Mouse (Mus musculus) thymus, adult 18-20 months (tissue): Measurements from ENCODE around the gene Tipin.
A peak's percentile ranks its signal among the peaks of the same experiment; 100 is the strongest.
"Not testable (repeated sequence)": the region's sequence is repeated elsewhere in the genome, so short reads cannot be mapped to it uniquely, and the experiment has no call there.

Experiments used
- DNase-seq, 2 experiments: peaks; one replicate each; pipeline ENCODE4 v3.0.0; 2022; ENCODE audit warnings: mixed read lengths in 2 of 2

The Tipin gene

GRCm38 (mm10) chr9:64272611-64273010 is 8.8 kb upstream of the Tipin start:
- no peak for DNase-seq

DNA sequence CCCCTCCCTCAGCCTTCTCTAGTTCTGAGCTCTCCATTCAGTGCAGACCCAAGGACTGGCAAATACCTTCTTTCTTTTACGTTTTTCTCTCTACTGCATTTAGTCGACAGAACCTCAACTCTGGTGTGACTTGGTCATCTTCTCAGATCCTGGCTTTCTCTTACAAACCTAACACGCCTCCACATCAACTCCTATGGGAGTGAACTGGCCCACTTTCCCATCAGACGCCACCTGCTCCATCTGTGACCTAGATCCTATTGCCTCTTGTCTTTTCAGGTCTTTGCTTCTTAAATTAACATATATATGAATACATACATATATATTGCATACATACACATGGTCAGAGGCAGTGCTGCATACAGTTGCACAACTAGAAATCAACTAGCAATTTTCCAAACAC is 7.6 kb upstream of the Tipin start:
- DNase-seq = no peak

DNA sequence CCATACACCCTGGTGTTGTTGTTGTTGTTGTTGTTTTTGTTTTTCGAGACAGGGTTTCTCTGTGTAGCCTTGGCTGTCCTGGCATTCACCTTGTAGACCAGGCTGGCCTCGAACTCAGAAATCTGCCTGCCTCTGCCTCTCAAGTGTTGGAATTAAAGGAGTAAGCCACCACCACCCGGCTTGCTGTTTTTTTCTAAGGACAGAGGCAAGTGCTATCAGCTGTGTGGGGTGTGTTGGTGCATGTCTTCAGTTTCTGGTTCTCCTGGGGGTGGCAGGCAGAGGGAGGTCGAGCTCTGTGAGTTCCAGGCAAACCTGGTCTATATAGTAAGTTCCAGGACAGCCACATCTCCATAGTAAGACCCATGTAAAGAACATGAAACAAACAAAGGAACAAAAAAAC is 7.1 kb upstream of the Tipin start:
- no peak for DNase-seq

DNA sequence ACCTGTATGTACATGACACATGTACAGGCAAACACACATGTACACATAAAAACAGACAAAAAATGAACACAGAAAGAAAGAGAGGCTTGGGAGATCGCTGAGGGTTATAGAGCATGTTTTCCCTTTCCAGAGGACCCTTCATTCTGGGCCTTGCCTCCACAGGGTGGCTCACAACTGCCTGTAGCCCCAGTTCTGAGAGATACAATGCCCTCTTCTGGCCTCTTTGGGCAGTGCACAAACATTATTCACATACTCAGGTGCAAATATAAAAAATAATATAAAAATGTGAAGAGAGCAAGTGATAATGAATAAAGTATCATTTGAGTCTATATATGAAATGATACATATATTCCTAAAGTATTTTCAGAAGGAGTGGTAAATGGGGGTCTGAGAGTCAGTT is 6.5 kb upstream of the Tipin start:
- DNase-seq = no peak

- peak; percentile 24 to 41 for DNase-seq
Observed at GRCm38 (mm10) chr9:64277706-64278105, 3.7 kb upstream of the Tipin start.

- no peak for DNase-seq
Observed at GRCm38 (mm10) chr9:64278665-64279310, 2.6 kb upstream of the Tipin start.

- DNase-seq = no peak
Observed at GRCm38 (mm10) chr9:64281781-64282178, 399 bp downstream of the Tipin start.

- no peak for DNase-seq
Observed at GRCm38 (mm10) chr9:64282404-64282987, 1.1 kb downstream of the Tipin start.

DNA sequence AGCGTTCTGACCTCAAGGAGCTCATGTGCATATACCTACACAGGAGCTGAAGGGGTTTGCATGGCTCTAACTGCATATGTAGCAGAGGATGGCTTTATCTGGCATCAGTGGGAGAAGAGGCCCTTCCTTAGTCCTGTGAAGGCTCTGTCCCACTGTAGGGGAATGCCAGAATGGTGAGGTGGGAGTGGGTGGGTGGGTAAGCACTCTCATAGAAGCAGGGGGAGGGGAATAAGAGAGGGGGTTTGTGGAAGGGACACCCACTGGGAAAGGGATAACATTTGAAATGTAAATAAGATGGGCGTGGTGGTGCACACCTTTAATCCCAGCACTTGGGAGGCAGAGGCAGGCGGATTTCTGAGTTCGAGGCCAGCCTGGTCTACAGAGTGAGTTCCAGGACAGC is 21.7 kb downstream of the Tipin start:
- not testable (repeated sequence) for DNase-seq

GRCm38 (mm10) chr9:64306476-64307312 is 25.3 kb downstream of the Tipin start:
- no peak for DNase-seq

GRCm38 (mm10) chr9:64310996-64311785 is 29.8 kb downstream of the Tipin start:
- DNase-seq = no peak

DNA sequence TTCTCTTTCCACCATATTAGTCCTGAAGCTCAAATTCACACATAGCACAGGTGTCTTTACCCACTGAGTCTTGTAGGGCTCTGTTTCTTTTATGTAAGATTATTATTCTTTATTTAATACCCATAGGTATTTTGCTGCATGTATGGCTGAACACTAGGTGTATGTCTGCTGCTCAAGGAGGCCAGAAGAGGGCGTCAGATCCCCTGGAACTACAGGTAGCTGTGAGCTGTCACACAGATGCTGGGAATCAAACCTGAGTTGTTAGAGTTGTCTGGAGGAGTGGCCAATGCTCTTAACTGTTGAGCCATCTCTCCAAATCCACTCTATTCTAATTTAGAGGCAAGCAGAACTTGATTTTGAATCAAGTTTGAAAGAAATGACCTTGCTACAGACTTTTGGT is 30.7 kb downstream of the Tipin start:
- DNase-seq = no peak

DNA sequence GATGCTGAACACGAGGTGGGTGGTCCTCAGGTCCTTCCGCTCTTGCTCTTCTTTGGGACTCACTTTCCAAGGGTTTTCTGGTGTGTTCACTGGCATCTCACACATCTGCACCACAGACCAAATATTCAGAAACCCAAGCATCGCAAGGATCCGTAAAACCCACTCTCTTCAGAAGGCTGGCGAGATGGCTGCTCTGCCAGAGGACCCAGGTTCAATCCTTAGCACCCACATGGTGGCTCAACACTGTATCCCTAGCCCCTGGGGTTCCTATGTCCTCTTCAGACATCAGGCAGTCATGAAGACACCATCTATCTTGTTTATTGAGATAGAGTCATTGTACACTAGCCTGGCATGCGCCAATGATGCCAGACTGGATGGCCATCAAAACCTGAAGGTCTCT is 33.3 kb downstream of the Tipin start:
- no peak for DNase-seq

- no peak for DNase-seq
Observed at GRCm38 (mm10) chr9:64316986-64317385, 35.6 kb downstream of the Tipin start.

DNA sequence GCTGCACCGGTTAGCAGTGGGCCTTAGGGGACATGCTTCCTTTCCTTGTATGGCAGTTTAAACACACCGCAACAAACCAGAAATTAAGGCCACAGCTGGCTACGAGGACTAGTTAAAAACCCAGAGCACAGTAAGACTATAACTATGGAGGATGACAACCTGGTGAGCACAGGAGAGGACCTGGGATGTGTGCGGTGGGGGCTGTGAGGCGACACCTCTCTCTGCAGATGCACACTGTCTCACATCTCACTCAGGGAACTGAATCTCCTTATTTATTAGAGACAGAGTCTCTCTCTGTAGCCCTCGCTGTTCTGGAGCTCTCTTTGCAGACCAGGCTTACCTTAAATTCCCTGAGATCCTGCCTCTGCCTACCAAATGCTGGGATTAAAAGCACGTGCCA is 42.6 kb downstream of the Tipin start:
- DNase-seq = no peak

- DNase-seq = no peak
Observed at GRCm38 (mm10) chr9:64335825-64336224, 54.4 kb downstream of the Tipin start.

- DNase-seq = no peak
Observed at GRCm38 (mm10) chr9:64339361-64339760, 58.0 kb downstream of the Tipin start.

- DNase-seq = peak; percentile 43
Observed at GRCm38 (mm10) chr9:64340351-64341253, 59.2 kb downstream of the Tipin start.

DNA sequence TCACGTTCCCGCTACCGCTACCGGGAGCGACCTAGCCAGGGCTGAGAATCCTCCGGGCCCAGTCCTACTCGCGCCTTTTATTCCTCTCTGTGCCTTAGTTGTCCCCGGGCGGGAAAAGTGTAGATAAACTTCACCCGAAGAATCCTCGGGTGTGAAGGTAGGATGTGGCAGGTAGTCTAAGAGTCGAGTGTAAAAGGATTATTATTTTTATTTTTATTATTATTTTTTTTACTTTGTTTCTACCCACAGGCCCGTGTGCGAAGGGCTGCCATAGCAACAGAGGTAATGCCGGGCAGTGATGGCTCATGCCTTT is 59.8 kb downstream of the Tipin start, which contains the start of gene Dis3l:
Gene Dis3l (minus strand): TSS at position 35 of the 313 bp plus-strand sequence.
- no peak for DNase-seq

DNA sequence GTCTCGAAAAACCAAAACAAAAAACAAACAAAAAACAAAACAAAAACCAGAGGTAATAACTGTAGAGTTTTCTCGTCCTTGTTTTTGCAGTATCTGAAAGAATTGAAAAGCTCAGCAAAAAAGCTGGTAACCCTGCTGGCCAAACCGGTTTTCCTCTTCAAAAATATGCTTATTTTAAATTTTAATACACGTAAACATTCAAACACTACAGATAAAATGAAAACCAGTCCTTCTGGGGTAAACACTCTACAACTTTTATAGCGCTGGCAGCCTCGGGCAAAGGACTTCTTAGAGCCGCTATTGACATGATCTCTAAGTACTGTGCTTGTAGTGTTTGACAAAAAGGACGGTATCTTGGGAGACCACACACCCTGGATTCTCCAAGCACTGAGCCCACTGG is 60.3 kb downstream of the Tipin start:
- DNase-seq = no peak

DNA sequence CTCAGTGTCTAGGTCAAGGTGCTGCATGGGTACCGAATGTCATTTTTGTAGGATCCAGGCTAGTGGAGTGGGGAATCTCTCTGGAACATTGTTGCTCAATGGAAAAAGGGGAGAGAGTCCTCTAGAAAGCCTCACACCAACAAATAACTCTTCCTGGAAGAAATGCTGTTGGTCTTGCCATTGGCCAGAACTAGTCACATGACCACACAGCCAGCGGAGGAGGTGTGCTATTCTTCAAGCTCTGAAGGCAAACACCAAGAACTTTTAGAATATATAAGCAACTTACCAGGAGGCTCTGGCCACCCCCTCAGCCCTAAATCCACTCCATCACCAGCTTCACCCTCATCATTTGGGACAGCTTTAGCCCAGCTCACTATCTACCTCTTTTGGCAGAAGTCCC is 62.3 kb downstream of the Tipin start:
- DNase-seq = no peak

- no peak for DNase-seq
Observed at GRCm38 (mm10) chr9:64345931-64346330, 64.5 kb downstream of the Tipin start.
